Mouse (Mus musculus): Measurements from ENCODE around the gene Bicc1. TPM values are rescaled to one million over a fixed set of nuclear protein-coding genes. Genes with fewer than 3 reads are reported as not detected.
A peak's percentile ranks its signal among the peaks of the same experiment; 100 is the strongest.

Gene Bicc1
- total RNA-seq, 4 experiments from 2014 or later: 11.8 to 17.8 (median 14.1) TPM

- DNase-seq (ENCODE audit: low spot score): no peak
Observed at GRCm38 (mm10) chr10:71122480-71122879, 37.0 kb downstream of the Bicc1 start.

GRCm38 (mm10) chr10:71120769-71121165, 38.7 kb downstream of the Bicc1 start:
- DNase-seq (ENCODE audit: low spot score): no peak

- DNase-seq (ENCODE audit: low spot score): no peak
Observed at GRCm38 (mm10) chr10:71120121-71120768, 39.3 kb downstream of the Bicc1 start.

- no peak for DNase-seq (ENCODE audit: low spot score)
Observed at GRCm38 (mm10) chr10:71119120-71119847, 40.2 kb downstream of the Bicc1 start.

GRCm38 (mm10) chr10:71117766-71118165, 41.7 kb downstream of the Bicc1 start:
- DNase-seq (ENCODE audit: low spot score): no peak

GRCm38 (mm10) chr10:71114260-71114920, 45.1 kb downstream of the Bicc1 start:
- DNase-seq (ENCODE audit: low spot score): peak; percentile 58

GRCm38 (mm10) chr10:71106491-71107205, 52.9 kb downstream of the Bicc1 start:
- DNase-seq (ENCODE audit: low spot score): no peak

- DNase-seq (ENCODE audit: low spot score): no peak
Observed at GRCm38 (mm10) chr10:71104791-71105190, 54.7 kb downstream of the Bicc1 start.

GRCm38 (mm10) chr10:71100815-71101499, 58.5 kb downstream of the Bicc1 start:
- DNase-seq (ENCODE audit: low spot score): no peak

GRCm38 (mm10) chr10:71094707-71095254, 64.7 kb downstream of the Bicc1 start:
- DNase-seq (ENCODE audit: low spot score): no peak

- no peak for DNase-seq (ENCODE audit: low spot score)
Observed at GRCm38 (mm10) chr10:71093312-71093711, 66.2 kb downstream of the Bicc1 start.

- DNase-seq (ENCODE audit: low spot score): no peak
Observed at GRCm38 (mm10) chr10:71087359-71087716, 72.2 kb downstream of the Bicc1 start.

GRCm38 (mm10) chr10:71086571-71087358, 72.7 kb downstream of the Bicc1 start:
- no peak for DNase-seq (ENCODE audit: low spot score)

- peak; percentile 28 for DNase-seq (ENCODE audit: low spot score)
Observed at GRCm38 (mm10) chr10:71082986-71083385, 76.5 kb downstream of the Bicc1 start.

GRCm38 (mm10) chr10:71078856-71079255, 80.6 kb downstream of the Bicc1 start:
- DNase-seq (ENCODE audit: low spot score): no peak

GRCm38 (mm10) chr10:71065009-71065408, 94.5 kb downstream of the Bicc1 start:
- DNase-seq (ENCODE audit: low spot score): no peak

GRCm38 (mm10) chr10:71064576-71064975, 94.9 kb downstream of the Bicc1 start:
- DNase-seq (ENCODE audit: low spot score): no peak

- peak; percentile 61 for DNase-seq (ENCODE audit: low spot score)
Observed at GRCm38 (mm10) chr10:71062151-71062550, 97.3 kb downstream of the Bicc1 start.

GRCm38 (mm10) chr10:71060269-71060668, 99.2 kb downstream of the Bicc1 start:
- DNase-seq (ENCODE audit: low spot score): no peak

- DNase-seq (ENCODE audit: low spot score): peak; percentile 68
Observed at GRCm38 (mm10) chr10:71058616-71059247, 100.8 kb downstream of the Bicc1 start.
